Mouse (Mus musculus): ENCODE results near the gene Lim2. TPM values are rescaled to one million over a fixed set of nuclear protein-coding genes. Genes with fewer than 3 reads are reported as not detected.
"Not testable (repeated sequence)": the region's sequence is repeated elsewhere in the genome, so short reads cannot be mapped to it uniquely, and the experiment has no call there.

The Lim2 gene
- total RNA-seq (2021), result not detected
- long read RNA-seq, experiment 1, result 0 reads
- long read RNA-seq, experiment 2, result 0 reads

DNA sequence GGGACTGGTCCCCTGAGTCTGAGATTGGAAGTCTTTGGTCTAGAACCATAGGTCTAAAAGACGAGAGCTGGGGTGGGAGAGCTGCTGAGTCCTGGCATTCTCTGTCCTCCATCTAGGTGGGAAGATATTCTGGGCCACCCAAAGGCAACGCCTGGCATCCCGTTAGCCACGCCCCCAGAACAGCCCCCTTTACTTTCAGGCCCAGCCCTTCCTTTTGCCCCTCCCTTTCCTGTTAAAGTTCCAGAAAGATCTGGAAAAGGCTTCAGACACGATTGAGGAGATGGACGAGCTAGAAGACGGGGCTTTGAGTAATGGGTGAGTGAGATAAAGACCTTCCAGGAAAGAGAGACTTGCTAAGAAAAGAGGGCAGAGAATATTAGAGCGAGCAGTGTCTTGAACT lies at the start of gene Lim2:
TSS of gene Lim2 (plus strand) at position 265 of the 400 bp plus-strand sequence.
- intact Hi-C loops (cut with DNase I), result no loop called here
- no peak for DNase-seq (ENCODE audit: low spot score in 2 of 2)

DNA sequence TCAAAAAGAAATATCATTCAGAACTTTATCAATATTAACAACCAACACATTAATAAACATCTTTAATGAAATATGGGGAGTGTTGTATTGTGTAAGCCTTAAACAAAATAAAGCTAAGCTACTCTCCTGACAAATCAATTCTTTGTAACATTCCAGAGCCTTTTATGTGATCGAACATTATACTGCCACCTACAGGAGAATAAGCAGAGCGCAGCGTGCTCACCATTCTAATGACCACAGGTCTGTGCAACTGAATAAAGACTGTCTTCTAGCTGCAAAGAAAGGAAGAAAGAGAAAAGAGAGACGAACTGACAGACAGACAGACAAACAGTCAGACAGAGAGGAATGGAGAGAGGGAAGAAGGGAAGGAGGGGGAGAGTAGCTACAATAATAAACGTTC lies 49.2 kb upstream of the Lim2 start:
- peak; percentile 37 to 60 for DNase-seq (ENCODE audit: low spot score in 2 of 2)
- intact Hi-C loops (cut with DNase I), result no loop called here

DNA sequence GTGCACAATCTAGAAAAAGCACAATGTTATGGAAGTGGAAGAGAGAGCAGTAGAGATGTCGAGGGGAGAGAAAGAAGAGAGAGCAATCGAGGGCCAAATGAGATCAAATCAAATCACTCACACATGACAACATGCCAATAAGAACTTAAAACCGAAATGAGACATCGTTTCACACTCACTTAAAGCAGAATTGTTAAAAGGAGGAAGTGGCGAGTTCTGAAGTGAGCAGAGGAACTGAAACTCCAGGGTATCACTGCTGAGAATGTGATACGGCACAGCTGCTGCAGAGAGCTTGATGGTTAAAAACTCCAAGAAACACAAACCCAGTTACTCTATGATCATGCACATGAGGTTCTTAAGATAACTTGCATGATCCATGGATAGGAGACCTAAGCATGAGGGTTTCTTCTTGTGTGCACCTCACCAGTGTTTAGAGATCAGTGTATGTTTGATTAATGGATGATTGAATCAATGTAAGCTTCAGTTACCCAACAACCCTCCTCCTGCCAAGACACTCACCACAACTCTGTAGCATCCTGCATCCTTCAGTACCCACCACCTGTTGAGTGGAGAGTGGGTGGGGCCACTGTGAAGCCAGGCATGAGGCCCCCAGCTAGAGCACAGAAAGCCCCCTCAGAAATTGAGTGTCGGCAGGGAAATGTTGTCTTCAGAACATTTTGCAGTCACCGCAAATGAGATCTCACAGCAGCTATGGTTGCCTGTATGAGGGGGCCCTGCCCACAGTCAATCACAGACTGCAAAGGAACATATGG lies 34.9 kb upstream of the Lim2 start:
- peak in 1 of 2 experiments; percentile 2 for DNase-seq (ENCODE audit: low spot score in 2 of 2)
- intact Hi-C loops (cut with DNase I), result no loop called here

DNA sequence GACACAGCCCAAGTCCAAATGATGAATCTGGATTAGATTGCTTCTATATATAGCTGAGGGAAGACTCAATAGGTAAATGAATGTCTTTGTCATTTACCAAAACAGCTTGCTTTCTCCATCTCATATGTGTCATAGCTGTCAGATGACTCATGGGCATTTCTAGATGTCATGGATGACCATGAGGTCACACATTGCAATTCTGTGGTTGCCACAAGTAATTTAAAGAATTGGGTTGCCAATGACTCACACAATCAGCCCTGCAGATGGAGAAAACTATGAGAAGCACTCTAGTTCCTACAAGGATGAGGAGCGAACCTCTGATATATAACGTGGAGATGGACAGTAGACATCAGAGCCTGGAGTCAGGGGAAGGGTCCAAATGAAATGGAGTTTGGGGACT lies 28.0 kb upstream of the Lim2 start:
- intact Hi-C loops (cut with DNase I), result no loop called here
- no peak for DNase-seq (ENCODE audit: low spot score in 2 of 2)

DNA sequence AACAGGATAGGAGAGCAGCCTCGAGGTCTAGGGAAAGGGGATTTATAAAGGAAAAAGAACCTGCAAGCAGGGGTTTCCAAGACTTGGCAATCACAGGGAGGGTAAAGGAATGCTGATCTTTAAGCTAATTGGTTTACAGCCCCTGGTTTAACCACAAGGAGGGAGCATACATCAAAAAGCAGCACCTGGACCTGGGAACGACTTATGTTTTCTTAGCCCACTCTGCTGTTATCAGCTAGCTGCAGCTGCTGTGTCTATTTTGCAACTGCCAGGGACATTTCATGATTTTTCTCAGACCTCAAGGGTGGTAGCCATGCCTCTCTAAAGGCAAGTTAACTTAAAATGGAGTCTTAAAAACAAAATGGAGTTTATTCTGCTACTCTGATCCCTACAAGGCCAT lies 24.8 kb upstream of the Lim2 start:
- intact Hi-C loops (cut with DNase I), result no loop called here

DNA sequence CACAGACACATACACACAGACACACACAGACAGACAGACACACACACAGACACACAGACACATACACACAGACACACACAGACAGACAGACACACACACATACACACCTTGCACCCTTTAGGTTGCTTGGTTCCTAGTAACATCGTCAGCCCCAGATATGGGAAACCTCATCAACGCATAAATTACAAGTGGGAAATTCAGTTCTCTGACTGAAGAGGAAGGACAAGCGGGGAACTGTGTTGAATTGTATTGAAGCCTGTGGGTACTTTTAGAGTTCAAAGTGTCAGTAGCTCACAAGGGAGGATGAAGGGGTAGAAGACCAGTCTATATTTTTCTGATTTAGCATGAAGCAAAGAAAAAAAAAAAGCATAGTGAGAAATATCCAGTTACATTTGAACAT lies 19.9 kb upstream of the Lim2 start:
- intact Hi-C loops (cut with DNase I), result no loop called here
- DNase-seq (ENCODE audit: low spot score in 2 of 2), result no peak

More for the DNA sequence above, 24.8 kb upstream of the Lim2 start:
- DNase-seq (ENCODE audit: low spot score in 2 of 2), result no peak

DNA sequence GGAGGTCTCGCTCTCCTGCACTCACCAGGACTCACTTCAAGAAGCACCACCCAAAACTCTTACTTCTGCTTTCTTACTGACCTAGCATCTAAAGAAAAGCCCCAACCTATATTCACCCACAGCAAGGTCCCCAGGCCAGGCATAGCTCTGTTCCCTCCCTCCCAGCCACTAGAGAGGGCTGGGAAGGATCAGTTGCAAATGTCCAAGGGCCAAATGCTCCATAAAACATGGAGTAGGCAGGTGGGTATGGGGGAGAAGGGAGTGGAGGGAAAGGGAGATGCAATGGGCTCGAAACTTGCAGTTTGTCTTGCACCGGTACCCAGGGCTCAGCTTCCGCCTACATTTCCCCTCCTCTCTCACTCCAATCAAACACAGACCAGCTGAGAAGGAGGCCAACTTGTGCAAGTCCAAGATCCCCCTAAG lies 19.3 kb upstream of the Lim2 start, which contains the start of gene Siglecg:
TSS of gene Siglecg (plus strand) at position 74 of the 423 bp plus-strand sequence.
- intact Hi-C loops (cut with DNase I), result no loop called here
- no peak for DNase-seq (ENCODE audit: low spot score in 2 of 2)

DNA sequence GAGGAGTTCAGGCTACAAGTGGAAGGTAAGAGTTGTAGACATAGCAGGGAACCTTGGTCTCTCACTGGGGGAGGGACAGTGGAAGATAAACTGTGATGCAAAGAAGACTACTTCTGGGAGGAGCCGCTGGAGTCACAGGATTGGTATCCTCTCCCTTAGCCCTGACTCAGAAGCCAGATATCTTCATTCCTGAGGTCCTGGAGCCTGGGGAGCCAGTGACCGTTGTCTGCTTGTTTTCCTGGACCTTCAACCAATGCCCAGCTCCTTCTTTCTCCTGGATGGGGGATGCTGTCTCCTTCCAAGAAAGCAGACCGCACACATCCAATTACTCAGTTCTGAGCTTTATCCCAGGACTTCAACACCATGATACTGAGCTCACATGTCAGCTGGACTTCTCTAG lies 18.4 kb upstream of the Lim2 start:
- intact Hi-C loops (cut with DNase I), result no loop called here
- no peak for DNase-seq (ENCODE audit: low spot score in 2 of 2)

DNA sequence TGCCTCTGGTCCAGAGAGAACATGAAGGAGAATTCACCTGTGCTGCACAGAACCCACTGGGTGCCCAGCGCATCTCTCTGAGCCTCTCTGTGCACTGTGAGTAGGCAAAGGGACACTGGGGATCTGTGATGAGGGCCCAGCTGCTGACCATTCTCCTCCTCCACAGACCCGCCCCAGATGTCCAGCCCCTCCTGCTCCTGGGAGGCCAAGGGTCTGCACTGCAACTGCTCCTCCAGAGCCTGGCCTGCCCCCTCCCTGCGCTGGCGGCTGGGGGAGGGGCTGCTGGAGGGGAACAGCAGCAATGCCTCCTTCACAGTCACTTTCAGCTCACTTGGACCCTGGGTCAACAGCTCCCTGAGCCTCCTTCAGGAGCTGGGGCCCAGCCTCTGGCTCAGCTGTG lies 15.7 kb upstream of the Lim2 start:
- DNase-seq (ENCODE audit: low spot score in 2 of 2); intact Hi-C loops (cut with DNase I): not testable (repeated sequence)

DNA sequence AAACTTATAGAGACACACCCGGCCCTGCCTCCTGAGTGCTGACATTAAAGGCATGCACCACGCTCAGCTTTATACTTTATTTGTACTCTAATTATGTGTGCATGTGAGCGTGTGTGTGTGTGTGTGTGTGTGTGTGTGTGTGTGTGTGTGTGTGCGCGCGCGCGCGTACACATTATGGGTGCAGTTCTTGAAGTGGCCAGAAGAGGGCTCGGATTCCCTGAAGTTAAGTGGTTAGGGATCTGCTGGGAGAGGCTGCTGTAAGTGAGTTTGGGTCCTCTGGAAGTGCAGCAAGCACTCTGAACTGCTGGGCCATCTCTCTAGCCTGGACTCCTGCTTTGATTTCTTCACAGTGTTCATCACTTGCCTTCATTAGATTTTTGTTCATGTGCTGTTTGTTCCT lies 10.2 kb upstream of the Lim2 start:
- intact Hi-C loops (cut with DNase I), result no loop called here
- no peak for DNase-seq (ENCODE audit: low spot score in 2 of 2)

DNA sequence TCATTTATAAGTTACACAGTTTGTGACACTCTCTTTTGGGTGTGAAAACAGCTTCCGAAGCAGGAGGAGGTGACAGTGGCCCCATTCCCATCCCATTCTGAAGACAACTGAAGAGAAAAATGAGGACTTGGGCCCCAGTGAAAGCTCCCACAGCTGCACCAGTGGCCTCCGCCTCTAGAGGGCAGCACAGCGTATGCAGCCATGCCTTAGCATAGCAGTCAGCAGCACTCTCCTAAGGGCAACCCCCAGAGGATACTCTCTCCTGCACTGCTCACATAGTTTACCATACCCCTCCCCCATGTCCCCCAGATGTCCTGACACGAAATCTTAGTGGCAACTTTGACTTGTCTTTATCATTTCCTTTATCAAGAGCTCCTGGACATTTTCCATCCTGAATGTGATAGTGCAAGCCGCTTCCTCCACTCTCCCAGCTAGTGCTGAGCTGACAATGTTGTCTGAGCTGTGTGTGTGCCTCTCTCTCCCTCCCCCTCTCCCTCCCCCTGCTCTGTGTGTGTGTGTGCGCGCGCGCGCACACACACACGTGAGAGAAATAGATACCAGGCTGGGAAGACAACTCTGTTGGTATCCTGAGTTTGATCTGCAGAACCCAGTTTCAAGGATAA lies 4.4 kb upstream of the Lim2 start:
- peak; percentile 79 to 87 for DNase-seq (ENCODE audit: low spot score in 2 of 2)
- intact Hi-C loops (cut with DNase I), result loop anchor here (5.0 kb wide), 1 partner anchor 44 kb away; no protein-coding TSS in a partner anchor

DNA sequence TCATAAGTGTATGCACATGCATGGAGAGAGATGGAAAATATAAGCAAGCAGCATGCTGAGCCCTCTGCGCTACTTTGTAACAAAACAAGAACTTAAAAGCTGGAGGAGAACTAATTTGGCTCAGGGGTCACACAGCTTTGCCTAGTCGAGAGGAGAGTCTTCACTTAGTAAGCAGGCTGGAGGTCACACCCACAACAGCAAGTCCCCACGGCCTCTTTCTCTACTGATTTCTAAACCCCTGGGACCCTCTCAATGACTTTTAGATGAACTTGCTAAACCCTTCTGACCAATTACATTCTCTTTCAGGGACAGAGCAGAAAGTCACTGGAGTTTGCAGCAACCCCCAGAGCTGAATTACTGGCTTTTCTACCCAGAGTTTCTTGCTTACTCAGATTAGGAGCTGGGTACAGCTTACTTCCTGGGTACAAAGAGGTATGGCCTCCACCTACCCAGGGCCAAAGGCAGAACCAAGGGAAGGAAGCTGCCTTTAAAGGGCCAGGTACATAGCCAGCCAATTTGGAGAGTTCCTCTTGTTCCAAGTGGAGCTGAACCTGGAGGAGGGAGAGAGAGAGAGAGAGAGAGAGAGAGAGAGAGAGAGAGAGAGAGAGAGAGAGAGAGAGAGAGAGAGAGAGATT lies 3.4 kb upstream of the Lim2 start:
- no peak for DNase-seq (ENCODE audit: low spot score in 2 of 2)
- intact Hi-C loops (cut with DNase I), result loop anchor here (5.0 kb wide), 1 partner anchor 43 kb away; no protein-coding TSS in a partner anchor

DNA sequence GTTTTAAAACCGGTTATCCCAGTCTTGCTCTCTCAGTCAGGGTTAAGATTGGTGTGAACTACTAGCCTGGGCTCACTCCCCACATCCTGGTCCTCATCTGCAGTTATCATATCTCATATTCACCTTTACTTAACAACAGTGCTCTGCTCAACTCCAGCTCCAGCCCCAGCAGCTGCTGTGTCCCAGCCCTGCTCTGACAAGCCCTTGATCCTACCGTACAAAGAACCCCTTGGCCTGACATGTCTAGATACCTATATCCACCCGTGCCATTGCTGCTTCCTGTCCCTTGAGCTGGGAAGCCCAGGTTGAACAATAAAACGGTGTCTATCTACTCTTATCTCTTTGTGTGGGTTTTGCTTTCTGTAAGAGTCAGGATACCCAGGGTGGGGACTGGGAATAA lies 2.0 kb downstream of the Lim2 start:
- DNase-seq (ENCODE audit: low spot score in 2 of 2), result no peak
- intact Hi-C loops (cut with DNase I), result no loop called here

DNA sequence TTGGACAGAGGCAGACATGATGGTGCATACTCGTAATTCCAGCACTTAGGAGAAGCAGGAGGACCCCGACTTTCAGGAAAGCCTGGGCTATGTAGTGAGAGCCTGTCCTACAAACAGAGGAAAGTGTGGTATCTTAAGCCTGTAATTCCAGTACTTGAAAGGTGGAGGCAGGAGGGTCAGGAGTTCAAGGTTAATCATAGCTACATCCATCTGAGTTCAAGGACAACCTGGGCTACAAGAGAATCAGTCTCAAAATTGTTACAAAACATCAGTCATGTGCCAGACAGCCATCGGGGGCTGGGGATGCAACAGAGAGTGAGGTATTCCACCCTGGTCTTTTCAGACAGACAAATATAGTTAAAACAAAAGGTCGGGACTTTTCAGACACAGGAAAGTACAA lies 5.4 kb downstream of the Lim2 start:
- no peak for DNase-seq (ENCODE audit: low spot score in 2 of 2)
- intact Hi-C loops (cut with DNase I), result no loop called here

DNA sequence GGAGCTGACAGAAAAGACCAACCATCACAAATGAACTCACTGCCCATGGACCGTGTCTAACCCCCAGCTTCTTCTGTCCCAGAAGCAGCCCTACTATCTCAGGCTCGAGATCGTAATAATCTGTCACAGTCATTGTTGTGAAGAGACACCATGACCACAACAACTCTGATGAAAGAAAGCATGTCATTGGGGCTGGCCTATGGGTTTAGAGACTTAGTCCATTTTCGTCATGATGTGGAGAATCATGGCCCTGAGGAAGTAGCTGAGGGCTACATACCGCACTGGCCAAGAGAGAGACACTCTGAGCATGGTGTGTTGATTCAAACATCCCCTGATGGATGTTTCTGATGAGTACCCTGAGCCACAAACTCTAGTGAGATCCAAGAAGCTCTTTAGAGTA lies 7.2 kb downstream of the Lim2 start:
- no peak for DNase-seq (ENCODE audit: low spot score in 2 of 2)
- intact Hi-C loops (cut with DNase I), result no loop called here

DNA sequence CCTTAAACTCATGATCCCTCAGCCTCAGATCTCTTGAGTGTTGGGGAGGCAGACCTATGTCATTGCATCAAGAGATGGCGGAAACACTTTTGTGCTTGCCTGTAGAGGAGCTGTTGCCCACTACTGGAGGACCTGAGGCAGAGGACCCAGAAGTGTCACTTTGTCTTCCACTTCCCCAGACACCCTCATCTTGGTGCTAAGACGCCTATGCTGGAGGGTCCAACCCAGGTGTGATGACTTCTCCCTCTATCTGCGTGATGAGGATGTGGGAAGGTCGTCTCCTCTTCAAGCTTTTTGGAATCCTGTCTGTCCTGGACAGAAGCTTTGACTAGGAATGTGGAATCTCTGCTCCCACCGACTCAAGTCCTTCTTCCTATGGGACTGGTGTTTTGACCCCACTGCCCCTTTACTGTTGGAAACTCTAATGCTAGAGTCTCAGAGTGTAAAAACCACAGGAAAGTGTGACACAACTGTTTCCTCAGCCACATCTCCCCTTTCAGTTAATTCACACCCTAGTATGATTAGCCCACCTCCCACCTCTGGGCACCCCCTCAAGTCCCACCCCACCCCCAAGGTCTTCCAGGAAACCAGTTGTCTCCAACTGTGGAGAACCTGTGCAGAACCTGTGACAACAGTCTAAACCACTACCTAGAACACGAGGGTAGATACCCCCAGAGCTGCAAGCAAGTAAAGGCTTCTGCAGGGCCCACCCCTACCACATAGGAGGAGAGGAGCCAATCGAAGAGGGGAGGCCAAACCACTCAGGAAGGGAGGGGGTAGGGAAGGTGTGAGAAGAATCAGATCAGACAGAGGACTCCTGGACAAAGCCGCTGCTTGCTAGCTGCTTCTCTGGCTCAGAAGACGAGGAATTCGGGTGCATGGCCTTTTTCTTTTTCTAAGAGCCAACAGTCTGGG lies 9.1 kb downstream of the Lim2 start, which contains the start of gene Nkg7:
TSS of gene Nkg7 (plus strand) at position 733 of the 915 bp plus-strand sequence.
- intact Hi-C loops (cut with DNase I), result no loop called here
- DNase-seq (ENCODE audit: low spot score in 2 of 2), result no peak

DNA sequence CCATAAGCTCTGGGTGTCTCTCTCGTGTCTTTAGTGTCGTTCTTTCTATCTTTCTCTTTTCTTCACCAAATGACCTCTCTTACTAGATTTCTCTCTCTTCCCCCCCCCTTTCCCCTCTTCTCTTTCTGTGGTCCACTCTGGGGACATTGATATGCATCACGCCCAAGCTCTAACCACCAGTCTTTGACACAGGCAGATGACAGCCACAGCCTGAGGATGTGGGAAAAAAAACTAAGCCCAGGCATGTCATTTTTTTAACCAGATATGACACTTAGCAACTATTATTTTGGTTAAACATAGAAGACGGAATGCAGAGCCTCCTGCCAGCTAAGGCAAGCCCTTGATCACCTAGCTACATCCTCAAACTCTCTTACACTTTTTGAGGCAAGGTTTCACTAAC lies 11.1 kb downstream of the Lim2 start:
- intact Hi-C loops (cut with DNase I), result no loop called here
- no peak for DNase-seq (ENCODE audit: low spot score in 2 of 2)

DNA sequence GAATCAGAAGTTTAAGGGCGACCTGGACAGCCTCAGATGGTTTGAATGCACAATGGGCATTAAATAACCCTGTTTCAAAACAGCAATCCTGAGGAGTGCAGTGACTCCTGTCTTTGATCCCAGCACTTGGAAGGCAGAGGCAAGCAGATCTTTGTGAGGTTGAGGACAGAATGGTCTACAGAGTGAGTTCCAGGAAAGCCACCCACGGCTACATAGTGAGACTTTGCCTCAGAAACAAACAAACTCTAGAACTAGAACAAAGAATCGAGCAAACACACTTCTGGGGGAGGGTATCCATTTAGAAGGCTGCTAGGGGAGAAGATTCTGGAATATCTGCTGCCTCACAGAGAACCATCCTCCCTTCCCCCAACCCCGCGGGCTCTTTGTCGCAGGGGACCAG lies 13.0 kb downstream of the Lim2 start, which contains the start of gene Cldnd2:
TSS of gene Cldnd2 (plus strand) at position 301 of the 400 bp plus-strand sequence.
- DNase-seq (ENCODE audit: low spot score in 2 of 2), result no peak
- intact Hi-C loops (cut with DNase I), result loop anchor here (10.0 kb wide), 1 partner anchor 126 kb away; the partner anchor contains the start of gene Zfp715

DNA sequence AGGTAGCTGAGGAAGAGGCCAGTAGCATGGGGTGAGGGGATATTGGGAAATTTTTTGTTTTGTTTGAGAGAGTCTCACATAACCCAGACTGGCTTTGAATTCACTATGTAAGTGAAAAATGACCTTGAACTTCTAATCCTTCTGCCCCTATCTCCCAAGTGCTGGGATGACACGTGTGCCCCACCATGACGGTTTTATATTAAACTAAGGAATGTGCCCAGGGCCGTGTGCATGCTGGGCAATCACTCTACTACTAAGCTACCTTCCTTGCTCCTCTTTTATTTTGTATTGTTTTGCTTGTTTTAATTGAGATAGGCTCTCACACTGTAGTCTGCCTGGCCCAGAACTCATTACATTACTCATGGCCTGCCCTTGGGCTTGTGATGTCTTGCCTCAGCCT lies 13.6 kb downstream of the Lim2 start:
- intact Hi-C loops (cut with DNase I), result loop anchor here (10.0 kb wide), 1 partner anchor 126 kb away; the partner anchor contains the start of gene Zfp715
- DNase-seq (ENCODE audit: low spot score in 2 of 2), result no peak
